Mouse (Mus musculus) Patski (cell line): ENCODE results near the gene Ltbp2. TPM values are rescaled to one million over a fixed set of nuclear protein-coding genes. Genes with fewer than 3 reads are reported as not detected.

ENCODE experiments used
- ATAC-seq: fragments of 100-300 bp; one replicate; pipeline ENCODE4 v1.8.0; 2021
- CTCF ChIA-PET: fragments of 350-600 bp; sonication (Branson Sonifier 250); formaldehyde crosslinking; loops from one replicate; lab custom pipeline; 2022; ENCODE audit warnings: inconsistent platforms; lab: Charles Lee
- POLR2A ChIA-PET: fragments of 350-600 bp; sonication (Branson Sonifier 250); formaldehyde crosslinking; loops from one replicate; lab custom pipeline; 2022; ENCODE audit warnings: antibody characterized with exemption, inconsistent platforms; lab: Charles Lee
- DNase-seq: peaks from one replicate; pipeline ENCODE4 v3.0.0-alpha.2; 2011; ENCODE audit warnings: low read depth, low spot score
- H3K27me3 ChIP-seq: fragments of 371-371 bp; one replicate; pipeline ENCODE4 v1.5.1; 2021
- CTCF ChIP-seq: fragments of 100-300 bp; IDR thresholded peaks from one replicate; pipeline ENCODE4 v1.5.1; 2021
- in situ Hi-C: fragments of 300-500 bp; cut with MboI; formaldehyde crosslinking; loops from 3 replicates; pipeline ENCODE4 v1.11.1; 2018; ENCODE audit warnings: low pct_unique_long_range_greater_than_20kb, mixed read lengths
- polyA plus RNA-seq: library from polyadenylated mRNA; unstranded; gene quantifications from one replicate; pipeline ENCODE4 v1.2.3, GENCODE M21; 2021

Gene Ltbp2
- polyA plus RNA-seq, 1 experiment from 2014 or later, result 19.0 TPM

- ATAC-seq, result peak; percentile 63
- ChIA-PET CTCF (no interaction called here), POLR2A (no interaction called here)
- TF ChIP-seq CTCF, result no peak
- in situ Hi-C loops, result no loop called here
- H3K27me3 ChIP-seq, result no peaks in the 10 kb centered on the region
- DNase-seq, result no peak
Observed at GRCm38 (mm10) chr12:84784604-84785381, 91.5 kb downstream of the Ltbp2 start.

GRCm38 (mm10) chr12:84776229-84776628 lies 100.1 kb downstream of the Ltbp2 start:
- ATAC-seq, result no peak
- no peaks in the 10 kb centered on the region for H3K27me3 ChIP-seq
- DNase-seq, result no peak
- CTCF ChIA-PET, result no interaction called here
- in situ Hi-C loops, result no loop called here
- no peak for TF ChIP-seq CTCF
- POLR2A ChIA-PET, result no interaction called here

GRCm38 (mm10) chr12:84774376-84774775 lies 102.0 kb downstream of the Ltbp2 start:
- POLR2A ChIA-PET, result no interaction called here
- no peak for TF ChIP-seq CTCF
- ATAC-seq (no peak), DNase-seq (no peak)
- CTCF ChIA-PET, result interaction anchor here (0.9 kb wide), 1 partner anchor 14 kb away, joined by 3 read pairs; no protein-coding TSS in a partner anchor
- no peaks in the 10 kb centered on the region for H3K27me3 ChIP-seq
- in situ Hi-C loops, result no loop called here

GRCm38 (mm10) chr12:84773476-84773875 lies 102.9 kb downstream of the Ltbp2 start:
- no peak for TF ChIP-seq CTCF
- H3K27me3 ChIP-seq, result no peaks in the 10 kb centered on the region

GRCm38 (mm10) chr12:84772726-84773441 lies 103.4 kb downstream of the Ltbp2 start, which contains the start of the genes Npc2 and Isca2:
Gene Npc2 (minus strand): TSS chr12:84773152.
Gene Isca2 (plus strand): TSS chr12:84773251.
- DNase-seq, result peak; percentile 97
- in situ Hi-C loops, result no loop called here
- ATAC-seq, result peak; percentile 99
- CTCF ChIA-PET, result interaction anchor here (1.0 kb wide), 1 partner anchor 119 kb away, joined by 3 read pairs; no protein-coding TSS in a partner anchor
- no peaks in the 10 kb centered on the region for H3K27me3 ChIP-seq
- TF ChIP-seq CTCF, result no peak
- POLR2A ChIA-PET, result interaction anchor here (0.8 to 1.6 kb wide), 2 partner anchors 10 to 12 kb away, joined by 3 to 4 read pairs; no protein-coding TSS in a partner anchor

More at GRCm38 (mm10) chr12:84773476-84773875, 102.9 kb downstream of the Ltbp2 start:
- in situ Hi-C loops, result no loop called here
- no peak for DNase-seq
- POLR2A ChIA-PET, result interaction anchor here (1.6 kb wide), 1 partner anchor 10 kb away, joined by 3 read pairs; no protein-coding TSS in a partner anchor
- ATAC-seq, result no peak
- CTCF ChIA-PET, result no interaction called here

- POLR2A ChIA-PET, result interaction anchor here (1.6 kb wide), 1 partner anchor 9 kb away, joined by 3 read pairs; no protein-coding TSS in a partner anchor
- no peak for TF ChIP-seq CTCF
- ATAC-seq (no peak), DNase-seq (no peak)
- CTCF ChIA-PET, result interaction anchor here (1.0 kb wide), 1 partner anchor 118 kb away, joined by 3 read pairs; no protein-coding TSS in a partner anchor
- in situ Hi-C loops, result no loop called here
- no peaks in the 10 kb centered on the region for H3K27me3 ChIP-seq
Observed at GRCm38 (mm10) chr12:84771981-84772520, 104.3 kb downstream of the Ltbp2 start.

GRCm38 (mm10) chr12:84769624-84770023 lies 106.7 kb downstream of the Ltbp2 start:
- CTCF ChIA-PET, result interaction anchor here (1.3 kb wide), 1 partner anchor 15 kb away, joined by 4 read pairs; no protein-coding TSS in a partner anchor

GRCm38 (mm10) chr12:84767510-84767909 lies 108.8 kb downstream of the Ltbp2 start:
- no peak for TF ChIP-seq CTCF
- no peaks in the 10 kb centered on the region for H3K27me3 ChIP-seq
- in situ Hi-C loops, result no loop called here
- ATAC-seq (no peak), DNase-seq (no peak)
- ChIA-PET CTCF (interaction anchor here (1.1 kb wide), 1 partner anchor 10 kb away, joined by 3 read pairs; no protein-coding TSS in a partner anchor), POLR2A (no interaction called here)

More at GRCm38 (mm10) chr12:84769624-84770023, 106.7 kb downstream of the Ltbp2 start:
- in situ Hi-C loops, result no loop called here
- DNase-seq (no peak), ATAC-seq (no peak)
- POLR2A ChIA-PET, result interaction anchor here (0.7 kb wide), 1 partner anchor 179 kb away, joined by 3 read pairs; no protein-coding TSS in a partner anchor
- no peak for TF ChIP-seq CTCF
- H3K27me3 ChIP-seq, result no peaks in the 10 kb centered on the region

GRCm38 (mm10) chr12:84766113-84766735 lies 110.1 kb downstream of the Ltbp2 start:
- no peak for ATAC-seq
- in situ Hi-C loops, result no loop called here
- POLR2A ChIA-PET, result no interaction called here
- no peak for DNase-seq
- H3K27me3 ChIP-seq, result no peaks in the 10 kb centered on the region
- CTCF ChIA-PET, result no interaction called here
- no peak for TF ChIP-seq CTCF

GRCm38 (mm10) chr12:84765506-84765905 lies 110.8 kb downstream of the Ltbp2 start:
- CTCF ChIA-PET, result no interaction called here
- H3K27me3 ChIP-seq, result no peaks in the 10 kb centered on the region
- ATAC-seq (no peak), DNase-seq (no peak)
- no peak for TF ChIP-seq CTCF
- POLR2A ChIA-PET, result interaction anchor here (0.6 kb wide), 2 partner anchors 164 to 476 kb away, joined by 3 read pairs; no protein-coding TSS in a partner anchor
- in situ Hi-C loops, result no loop called here
